Mouse (Mus musculus) adrenal gland, adult (tissue): ENCODE data around the gene Zfp882.
"Not testable (repeated sequence)": the region's sequence is repeated elsewhere in the genome, so short reads cannot be mapped to it uniquely, and the experiment has no call there.

Experiments used
- DNase-seq, 2 experiments: peaks; one replicate each; pipeline ENCODE4 v3.0.0; 2022 to 2023; ENCODE audit warnings: low spot score in 1 of 2; ENCODE audit not compliant: inconsistent age in 2 of 2

Gene Zfp882

GRCm38 (mm10) chr8:71908309-71909261 is at the start of gene Zfp882, which contains the start of gene Zfp617:
Zfp882 (plus strand) TSS chr8:71908608.
Zfp617 (plus strand) TSS chr8:71908635.
- DNase-seq = peak; percentile 91 to 98

GRCm38 (mm10) chr8:71861551-71861950 is 46.9 kb upstream of the Zfp882 start:
- DNase-seq = not testable (repeated sequence)

- not testable (repeated sequence) for DNase-seq
Observed at GRCm38 (mm10) chr8:71862038-71862437, 46.4 kb upstream of the Zfp882 start.

GRCm38 (mm10) chr8:71881618-71882274 is 26.7 kb upstream of the Zfp882 start, which contains the start of gene Zfp709:
Zfp709 (plus strand) TSS chr8:71882019.
- peak; percentile 80 to 92 for DNase-seq

GRCm38 (mm10) chr8:71900666-71901065 is 7.7 kb upstream of the Zfp882 start:
- not testable (repeated sequence) for DNase-seq

GRCm38 (mm10) chr8:71903084-71903483 is 5.3 kb upstream of the Zfp882 start:
- DNase-seq = not testable (repeated sequence)

GRCm38 (mm10) chr8:71906809-71907208 is 1.6 kb upstream of the Zfp882 start:
- DNase-seq = no peak

- no peak for DNase-seq
Observed at GRCm38 (mm10) chr8:71907798-71908257, 580 bp upstream of the Zfp882 start.

- DNase-seq = no peak
Observed at GRCm38 (mm10) chr8:71912286-71912685, 3.9 kb downstream of the Zfp882 start.

- peak; percentile 97 to 98 for DNase-seq
Observed at GRCm38 (mm10) chr8:71922567-71923401, 14.4 kb downstream of the Zfp882 start.

GRCm38 (mm10) chr8:71925791-71926190 is 17.4 kb downstream of the Zfp882 start:
- no peak for DNase-seq

GRCm38 (mm10) chr8:71926551-71926950 is 18.1 kb downstream of the Zfp882 start:
- peak; percentile 20 to 64 for DNase-seq

- DNase-seq = no peak
Observed at GRCm38 (mm10) chr8:71927779-71928178, 19.4 kb downstream of the Zfp882 start.

GRCm38 (mm10) chr8:71938037-71938436 is 29.6 kb downstream of the Zfp882 start:
- peak in 1 of 2 experiments; percentile 57 for DNase-seq

- peak in 1 of 2 experiments; percentile 23 for DNase-seq
Observed at GRCm38 (mm10) chr8:71940293-71941208, 32.1 kb downstream of the Zfp882 start.

- no peak for DNase-seq
Observed at GRCm38 (mm10) chr8:71941776-71942175, 33.4 kb downstream of the Zfp882 start.

GRCm38 (mm10) chr8:71948624-71949023 is 40.2 kb downstream of the Zfp882 start:
- DNase-seq = no peak

- peak; percentile 97 to 99 for DNase-seq
Observed at GRCm38 (mm10) chr8:71950482-71951221, 42.2 kb downstream of the Zfp882 start, which contains the start of gene Zfp961. Zfp961 (plus strand) TSS chr8:71951038.
